Mouse (Mus musculus): ENCODE measurements around the gene Tnik. TPM values are rescaled to one million over a fixed set of nuclear protein-coding genes. Genes with fewer than 3 reads are reported as not detected.

Tnik gene
- polyA plus RNA-seq (2014; fragmentation: Illumina TruSeq; extraction: RNeasy Lipid Tissue Mini Kit (QIAGEN cat#74804); ENCODE audit: low read depth, low replicate concordance) = 11.3 TPM

DNA sequence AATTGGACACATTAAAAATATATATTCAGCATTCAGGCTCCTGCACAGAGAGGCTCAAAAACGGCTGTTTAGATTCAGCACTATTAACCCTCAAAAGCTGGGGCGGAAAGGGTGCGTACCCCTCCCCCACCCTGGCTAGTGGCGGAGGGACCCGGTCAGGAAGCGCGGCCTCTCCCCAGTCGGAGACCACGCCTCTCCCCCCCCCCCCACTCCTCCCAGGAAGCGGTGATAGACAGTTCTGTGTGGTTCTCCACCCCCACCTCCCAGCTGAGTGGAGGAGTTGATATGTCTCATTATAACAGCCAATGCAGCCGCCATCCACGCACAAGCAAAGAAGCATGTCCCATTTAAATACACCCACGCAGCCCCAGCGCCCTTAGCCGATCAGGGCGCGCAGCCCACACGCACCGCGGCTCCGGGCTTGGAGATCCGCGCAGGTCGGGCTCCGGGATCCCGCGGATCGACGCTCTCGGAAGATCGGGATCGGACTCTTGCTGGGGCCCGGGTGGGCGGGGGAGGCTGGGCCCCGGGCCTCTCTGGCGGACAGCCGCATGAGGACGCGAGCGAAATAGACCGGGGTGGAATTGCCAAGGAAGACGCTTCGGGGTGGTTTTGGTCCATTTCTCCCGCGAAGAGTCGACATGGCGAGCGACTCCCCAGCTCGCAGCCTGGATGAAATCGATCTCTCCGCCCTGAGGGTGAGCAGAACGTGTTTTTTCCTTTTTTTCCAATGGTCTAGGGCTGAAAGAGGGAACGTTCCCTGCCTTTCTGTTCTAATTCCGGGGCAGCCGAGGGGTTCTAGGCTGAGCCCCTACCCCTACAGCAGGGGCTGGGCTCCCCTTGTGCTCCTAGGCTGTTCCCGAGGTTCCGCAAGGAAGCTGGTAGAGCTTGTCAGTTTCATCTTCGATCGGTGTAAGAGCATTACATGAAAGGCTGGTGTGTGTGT is at the start of gene Tnik:
Gene Tnik (plus strand): TSS at position 213 of the 946 bp plus-strand sequence.

GRCm38 (mm10) chr3:28697797-28698196 is 434.8 kb downstream of the Tnik start, which contains the start of gene Slc2a2:
Gene Slc2a2 (plus strand): TSS chr3:28697903.

